Mouse (Mus musculus) gastrocnemius, adult 8-10 months (tissue): ENCODE results near the gene Car12. TPM values are rescaled to one million over a fixed set of nuclear protein-coding genes. Genes with fewer than 3 reads are reported as not detected.

Source experiments
- DNase-seq, 2 experiments: peaks; one replicate each; pipeline ENCODE4 v3.0.0; 2022; ENCODE audit warnings: low spot score in 2 of 2
- total RNA-seq, 4 experiments: library from RNA; stranded (reverse); gene quantifications; 2 replicates each; pipeline ENCODE4 v1.2.4; 2022

The Car12 gene
- under 1 TPM in 2 of 4 experiments, not detected in 2; 0.10 to 0.31 TPM for total RNA-seq

DNA sequence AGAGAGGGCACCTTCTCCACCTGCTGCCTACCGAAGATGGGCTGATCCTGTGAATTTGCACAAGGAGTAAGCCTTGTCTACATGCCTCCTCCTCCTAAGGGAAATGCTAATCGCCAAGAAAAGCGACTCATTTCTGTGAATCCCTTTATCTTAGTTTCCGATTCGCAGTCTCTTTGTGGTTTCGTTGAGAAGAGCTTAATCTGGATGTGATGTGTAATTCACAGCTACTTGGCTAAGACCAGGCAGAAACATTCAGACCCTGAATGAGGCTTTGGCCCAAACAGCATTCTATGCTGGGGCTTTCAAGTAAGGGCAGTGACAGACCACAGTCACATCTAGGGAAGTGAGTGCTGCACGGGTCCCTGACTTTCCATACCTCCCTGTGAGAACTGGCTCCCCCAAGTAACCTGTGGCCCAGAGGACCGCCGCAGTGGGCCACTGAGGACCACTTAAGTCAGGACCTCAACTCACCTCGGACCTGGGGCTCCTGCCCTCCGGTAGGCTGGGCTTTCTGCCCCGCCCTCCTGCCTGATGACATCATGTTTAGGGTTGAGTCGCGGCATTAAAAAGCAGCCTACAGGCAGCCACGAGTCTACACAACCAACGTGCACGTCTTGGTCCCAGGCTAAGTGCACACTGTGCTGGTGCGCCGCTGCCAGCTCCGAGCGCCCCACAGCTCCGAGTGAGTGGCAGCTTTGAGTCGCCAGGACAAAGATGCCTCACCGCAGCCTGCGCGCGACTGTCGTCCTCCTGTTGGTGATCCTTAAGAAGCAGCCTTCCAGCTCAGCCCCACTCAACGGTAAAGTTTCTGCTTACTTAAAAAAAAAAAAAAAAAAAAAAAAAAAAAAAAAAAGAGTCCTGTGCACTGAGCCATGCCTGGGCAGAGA is at the start of gene Car12:
Gene Car12, plus strand, starts transcription at position 552 of the 887 bp plus-strand sequence.
- no peak for DNase-seq

DNA sequence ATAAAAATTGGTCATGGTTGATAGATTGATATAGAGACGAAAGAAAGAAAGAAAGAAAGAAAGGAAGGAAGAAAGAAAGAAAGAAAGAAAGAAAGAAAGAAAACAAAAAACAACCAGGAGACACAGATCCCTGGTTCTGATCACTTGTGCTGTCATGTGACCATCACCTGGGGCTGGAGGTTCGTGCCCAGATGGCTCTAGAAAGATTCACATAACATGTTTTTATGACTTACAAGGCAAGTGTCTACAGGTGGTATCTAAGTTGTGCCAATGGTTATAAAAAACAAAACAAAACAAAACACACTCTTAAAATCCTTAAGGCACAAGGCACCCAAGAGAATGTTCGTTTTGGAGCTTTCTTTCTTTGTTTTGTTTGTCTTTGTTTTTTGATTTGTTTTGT is 49.7 kb upstream of the Car12 start:
- no peak for DNase-seq

- no peak for DNase-seq
Observed at GRCm38 (mm10) chr9:66664561-66664960, 48.9 kb upstream of the Car12 start.

- peak; percentile 50 to 61 for DNase-seq
Observed at GRCm38 (mm10) chr9:66666153-66666552, 47.3 kb upstream of the Car12 start.

DNA sequence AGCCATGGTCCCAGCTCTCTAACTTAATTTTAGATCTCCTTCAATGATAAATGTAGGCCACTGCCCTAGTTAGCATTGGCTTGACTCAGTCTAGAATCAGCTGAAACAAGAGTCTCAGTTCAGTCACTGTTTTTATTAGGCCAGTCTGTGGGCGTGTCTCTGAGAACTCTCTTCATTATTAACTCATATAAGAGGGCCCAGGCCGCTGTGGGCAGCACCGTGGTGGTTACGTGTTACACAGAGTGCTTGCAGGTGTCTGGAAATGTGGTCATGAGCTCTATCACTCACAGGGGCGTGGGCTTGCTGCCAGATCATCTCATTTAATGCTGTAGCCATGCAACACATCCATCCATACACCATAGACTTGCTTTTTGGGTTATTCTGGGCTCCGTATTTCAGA is 46.4 kb upstream of the Car12 start:
- peak in 1 of 2 experiments; percentile 16 for DNase-seq

DNA sequence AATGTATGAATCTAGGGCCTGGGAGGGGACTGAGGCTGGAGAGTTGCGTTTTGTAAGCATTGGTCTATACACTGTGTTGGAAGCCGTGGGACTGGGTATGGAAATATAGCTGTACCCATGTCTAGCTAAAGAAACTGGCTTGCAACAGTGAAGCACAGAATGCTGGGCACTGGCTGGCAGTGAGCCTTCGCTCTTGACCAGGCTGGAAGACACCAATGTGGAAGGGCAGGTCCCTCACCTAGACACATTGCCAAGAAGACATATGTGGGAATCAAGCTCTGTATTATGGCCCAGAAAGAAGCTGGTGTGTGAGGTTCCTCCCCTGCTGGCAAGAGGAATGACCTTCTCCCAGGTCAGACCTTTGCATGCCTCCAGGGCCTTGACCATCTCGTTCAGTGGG is 45.6 kb upstream of the Car12 start:
- no peak for DNase-seq

- no peak for DNase-seq
Observed at GRCm38 (mm10) chr9:66669561-66670078, 43.9 kb upstream of the Car12 start.

DNA sequence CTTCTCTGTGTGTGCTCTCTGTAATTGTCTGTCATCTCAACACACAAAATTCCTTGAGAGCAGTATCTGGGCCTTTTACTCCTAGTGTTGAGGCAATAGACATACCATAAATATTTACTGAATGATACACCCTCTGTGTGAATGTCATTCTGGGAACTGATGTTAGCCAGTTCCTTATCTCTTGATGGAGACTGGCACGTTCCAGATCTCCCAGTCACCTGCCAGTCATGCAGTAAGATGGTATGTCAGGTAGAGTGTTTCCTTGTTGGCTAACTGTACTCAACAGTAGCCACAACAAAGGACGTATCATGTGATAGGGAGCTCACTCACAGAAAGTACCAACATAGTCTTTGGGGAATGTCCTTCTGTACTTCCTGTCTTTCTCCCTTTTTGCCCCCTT is 39.7 kb upstream of the Car12 start:
- no peak for DNase-seq

DNA sequence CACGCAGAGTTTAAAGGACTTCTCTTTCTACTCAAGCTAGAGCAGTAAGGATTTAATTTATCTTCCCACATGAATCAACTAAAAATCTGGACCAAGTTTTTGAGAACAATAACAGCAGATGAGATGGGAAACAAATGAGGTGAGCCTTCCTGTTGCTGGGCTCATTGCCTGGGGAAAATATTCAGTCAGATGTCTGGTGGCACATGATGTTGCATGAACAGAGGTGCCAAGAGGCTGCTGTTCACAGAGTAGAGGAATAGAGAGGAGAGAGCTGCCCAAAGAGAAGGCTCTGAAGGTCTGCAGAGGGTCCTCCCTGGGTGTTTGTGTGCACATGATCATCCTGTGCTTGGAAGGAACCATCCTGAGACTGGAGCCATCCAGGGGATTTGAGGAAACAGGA is 37.9 kb upstream of the Car12 start:
- no peak for DNase-seq

DNA sequence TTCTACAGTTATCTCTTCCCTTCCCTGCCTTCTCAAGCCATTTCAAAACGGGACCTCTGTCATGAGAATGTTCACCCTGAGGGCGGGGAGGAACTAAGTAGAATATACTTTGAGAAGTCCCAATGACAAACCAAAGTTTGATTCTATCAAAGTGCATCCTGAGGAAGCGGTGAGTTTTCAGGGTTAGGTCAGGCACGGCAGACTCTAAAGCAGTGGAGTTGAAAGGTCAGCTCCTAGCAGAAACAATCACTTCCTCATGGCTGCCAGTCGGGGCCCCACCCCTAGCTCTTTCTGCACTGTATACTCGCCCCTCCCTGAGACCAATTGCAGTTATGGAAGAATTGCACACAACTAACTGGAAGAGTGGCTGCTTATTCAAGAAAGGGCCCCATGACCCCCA is 33.4 kb upstream of the Car12 start:
- DNase-seq: no peak

- no peak for DNase-seq
Observed at GRCm38 (mm10) chr9:66682822-66683221, 30.7 kb upstream of the Car12 start.

DNA sequence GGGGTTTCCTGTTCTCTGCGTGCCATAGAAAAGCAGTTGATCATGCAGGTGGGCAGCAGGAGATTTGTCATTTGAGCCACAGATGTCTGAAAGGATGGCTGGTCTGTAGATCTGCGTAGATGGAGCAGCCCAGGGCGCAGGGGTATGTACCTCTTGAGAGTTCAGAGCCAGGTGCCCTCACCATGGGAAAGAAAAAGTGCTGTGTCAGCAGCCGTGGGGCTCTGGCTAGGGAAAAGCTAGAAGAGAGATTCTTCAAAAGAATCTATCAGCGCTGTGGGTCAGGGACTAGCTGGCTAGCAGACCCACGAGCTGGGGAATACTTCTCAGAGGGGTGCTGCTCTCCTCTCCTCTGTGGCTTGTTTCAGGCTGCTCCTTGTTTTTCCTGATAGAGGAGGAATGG is 27.8 kb upstream of the Car12 start:
- no peak for DNase-seq

GRCm38 (mm10) chr9:66687713-66688112 is 25.8 kb upstream of the Car12 start:
- no peak for DNase-seq

- no peak for DNase-seq
Observed at GRCm38 (mm10) chr9:66691683-66692305, 21.7 kb upstream of the Car12 start.

GRCm38 (mm10) chr9:66697355-66698140 is 15.9 kb upstream of the Car12 start:
- DNase-seq: no peak

DNA sequence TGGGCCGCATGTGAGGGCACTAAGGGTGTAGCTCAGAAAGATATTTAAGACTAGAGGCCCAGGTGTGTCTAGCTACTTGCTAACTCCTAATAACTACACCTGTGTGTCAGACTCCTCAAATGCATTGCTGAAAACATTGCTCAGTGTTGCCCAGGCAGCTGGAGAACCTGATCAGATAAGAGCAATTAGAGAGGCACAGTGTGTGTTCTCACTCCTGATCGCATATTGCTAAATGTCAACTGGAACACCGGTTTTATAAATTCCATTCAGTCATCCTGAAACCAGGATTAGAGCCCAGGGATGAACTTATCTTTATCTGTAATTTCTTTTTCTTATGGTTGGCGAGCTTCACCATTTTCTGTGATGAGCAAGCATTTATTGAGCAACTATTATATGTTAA is 13.7 kb upstream of the Car12 start:
- no peak for DNase-seq

DNA sequence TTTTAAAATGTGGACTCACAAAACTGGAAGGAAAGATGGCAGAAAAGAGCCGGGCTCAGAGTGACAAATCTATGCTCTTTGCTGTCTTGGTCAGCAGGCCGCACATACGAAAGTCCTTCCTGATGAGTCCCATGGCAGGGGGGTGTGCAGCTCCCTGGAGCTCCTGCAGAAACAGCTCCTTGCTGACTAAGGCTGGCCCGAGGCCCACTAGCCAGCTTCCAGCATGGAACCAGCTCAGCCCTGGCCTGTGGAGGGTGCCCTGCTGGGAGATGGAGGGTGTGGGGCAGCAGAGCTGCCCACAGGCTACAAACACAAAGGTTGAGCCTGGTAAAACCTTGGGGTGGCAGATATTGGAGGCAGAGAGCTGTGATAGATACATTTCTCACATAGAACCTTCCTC is 10.5 kb upstream of the Car12 start:
- DNase-seq: no peak

DNA sequence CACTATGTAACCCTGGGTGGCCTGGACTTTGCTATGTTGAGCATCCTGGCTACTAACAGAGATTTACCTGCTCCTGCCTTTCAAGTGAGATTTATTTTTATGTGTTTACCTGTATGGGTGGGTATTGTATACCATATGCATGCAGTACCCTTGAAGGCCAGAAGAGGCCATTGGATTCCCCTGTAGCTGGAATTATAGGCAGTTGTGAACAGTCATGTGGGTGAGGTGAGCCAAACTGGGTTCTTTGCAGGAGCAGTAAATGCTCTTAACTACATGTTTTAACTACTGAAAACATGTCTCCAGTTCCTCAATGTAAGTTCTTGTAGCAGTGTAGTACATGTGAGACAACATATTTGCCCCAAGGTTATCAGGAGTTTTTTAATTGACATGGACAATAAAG is 8.1 kb upstream of the Car12 start:
- no peak for DNase-seq

DNA sequence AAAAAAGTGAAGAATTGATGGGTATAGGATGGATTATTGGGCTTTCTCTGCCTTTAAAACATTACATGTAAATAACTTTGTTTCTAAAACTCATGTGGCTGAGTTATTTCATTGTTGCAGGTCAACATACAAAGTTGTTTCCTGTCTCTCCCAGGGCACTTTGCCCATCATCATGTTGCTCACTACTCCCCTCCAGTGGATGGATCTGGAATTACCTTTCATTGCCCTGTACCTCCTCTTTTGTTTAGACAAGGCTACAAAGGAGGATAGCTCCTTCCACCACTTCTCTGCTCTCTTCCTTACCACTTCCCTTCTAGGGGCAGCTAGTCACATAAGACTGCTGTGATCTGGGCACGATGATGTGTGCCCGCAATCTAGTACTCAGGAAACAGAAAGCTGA is 7.7 kb upstream of the Car12 start:
- peak; percentile 53 to 64 for DNase-seq

DNA sequence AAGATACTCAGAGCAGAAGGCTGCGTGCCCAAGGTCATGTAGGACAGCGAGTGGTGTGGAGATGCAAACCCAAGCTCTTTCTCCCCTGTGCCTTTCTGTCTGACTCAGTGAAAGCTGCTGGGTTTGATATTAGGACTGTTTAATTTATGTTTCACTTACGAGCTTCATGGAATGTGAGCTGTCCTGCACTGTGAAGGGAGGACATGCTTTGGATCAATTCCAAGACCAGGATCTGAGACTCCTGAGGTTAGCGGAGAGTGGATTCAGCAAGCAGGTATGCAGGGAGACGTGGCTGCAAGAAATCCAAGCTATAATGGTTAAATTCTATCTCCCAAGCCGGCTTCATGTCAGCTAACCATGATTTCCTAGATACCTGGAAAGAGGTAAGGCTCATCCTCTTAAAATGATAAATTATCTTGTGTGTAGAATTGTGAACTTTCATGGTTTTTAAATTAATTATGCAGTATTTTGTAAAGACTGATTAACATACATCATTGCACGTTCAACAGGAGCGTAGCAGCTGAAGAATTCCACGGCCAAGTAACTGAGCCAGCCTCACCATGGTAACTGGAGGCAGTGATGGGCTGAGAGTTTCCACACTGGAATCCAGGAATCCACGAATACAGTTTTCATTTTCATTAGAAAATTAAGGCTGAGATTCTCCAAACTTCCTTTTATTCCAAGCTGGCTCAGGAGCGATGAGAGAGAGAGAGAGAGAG is 5.3 kb upstream of the Car12 start:
- DNase-seq: no peak
